Mouse (Mus musculus) olfactory bulb, adult 2 months (tissue): ENCODE data around the gene Tnrc6c. TPM values are rescaled to one million over a fixed set of nuclear protein-coding genes. Genes with fewer than 3 reads are reported as not detected.

Experiments used
- H3K27ac ChIP-seq: fragments of 200-500 bp; 2 replicates; pipeline ENCODE4 v1.5.1; 2012; ENCODE audit warnings: low read depth, low read length; ENCODE audit not compliant: insufficient read depth
- H3K4me1 ChIP-seq: fragments of 200-500 bp; 2 replicates; pipeline ENCODE4 v1.6.1; 2012; ENCODE audit warnings: low read length; ENCODE audit not compliant: control insufficient read depth, insufficient read depth
- H3K4me3 ChIP-seq: fragments of 200-500 bp; 2 replicates; pipeline ENCODE4 v1.5.1; 2012; ENCODE audit warnings: mild to moderate bottlenecking, low read depth, low read length, moderate library complexity; ENCODE audit not compliant: insufficient read depth
- CTCF ChIP-seq: fragments of 200-500 bp; IDR thresholded peaks from 2 replicates; pipeline ENCODE4 v1.5.1; 2012; ENCODE audit warnings: low read depth, mild to moderate bottlenecking, low read length, moderate library complexity; ENCODE audit not compliant: insufficient read depth
- POLR2A ChIP-seq: fragments of 200-500 bp; IDR thresholded peaks from 2 replicates; pipeline ENCODE4 v1.6.1; 2012; ENCODE audit warnings: mild to moderate bottlenecking, low read depth, low read length, moderate library complexity; ENCODE audit not compliant: insufficient read depth
- WGBS: fragments of 180-500 bp; shearing (Covaris S2); methylation state at CpG from one replicate; pipeline ENCODE4 v1.1.7; 2018; 5-methylcytosine and 5-hydroxymethylcytosine counted together
- polyA plus RNA-seq: library from polyadenylated mRNA; stranded (reverse); fragments of >200 nt; gene quantifications from 2 replicates; pipeline ENCODE4 v1.2.4, GENCODE M21; 2012; ENCODE audit warnings: low replicate concordance; ENCODE audit not compliant: missing spikeins, insufficient read depth, insufficient read length

Tnrc6c gene
- polyA plus RNA-seq, 1 experiment = not detected

DNA sequence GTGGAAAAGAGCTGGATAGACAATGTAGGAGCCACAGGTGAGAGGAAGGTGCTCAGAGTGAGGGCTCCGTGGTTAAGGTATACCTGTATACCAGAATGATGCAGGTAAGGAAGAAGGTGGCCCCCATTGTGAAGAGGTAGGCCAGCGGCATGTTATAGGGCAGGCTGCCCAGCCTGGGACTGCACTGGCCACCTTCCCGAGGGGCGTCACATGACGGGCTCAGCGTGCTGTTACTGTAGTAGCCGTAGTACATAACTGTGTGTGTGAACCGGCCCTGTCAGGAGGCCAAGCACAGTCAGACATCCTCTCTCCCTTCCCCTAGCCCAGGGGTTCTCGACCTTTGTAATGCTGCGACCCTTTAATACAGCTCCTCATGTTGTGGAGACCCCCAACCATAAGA, 120.8 kb downstream of the Tnrc6c start:
- Histone ChIP-seq H3K4me3 (no peak overlapping the region), H3K27ac (no peak overlapping the region), H3K4me1 (peaks cover 14% of the 10 kb centered on the region)
- 93% methylated on average over 10 of the region's 10 CpGs for WGBS
- TF ChIP-seq POLR2A (no peak), CTCF (no peak)

DNA sequence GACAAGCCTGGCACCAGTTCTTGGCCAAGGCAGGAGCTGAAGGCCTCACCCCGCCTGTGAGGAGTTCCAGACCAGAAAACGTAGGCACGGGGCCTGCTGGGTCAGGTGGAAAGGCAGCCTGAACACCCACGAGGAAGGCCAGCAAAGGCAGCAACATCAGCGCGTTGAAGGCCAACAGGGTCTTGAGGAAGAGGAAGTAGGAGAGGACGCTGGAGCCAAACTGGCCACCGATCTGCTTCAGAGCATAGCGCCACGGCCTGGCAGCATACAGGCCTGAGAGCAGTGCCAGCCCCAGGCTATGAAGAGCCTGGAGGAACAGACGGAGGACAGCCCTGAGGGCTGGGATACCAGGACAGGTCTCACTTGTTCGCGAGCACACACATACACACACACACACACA, 121.5 kb downstream of the Tnrc6c start:
- WGBS = 89% methylated on average over 13 of the region's 13 CpGs
- Histone ChIP-seq H3K27ac (no peak overlapping the region), H3K4me1 (peaks cover 20% of the 10 kb centered on the region), H3K4me3 (no peak overlapping the region)
- TF ChIP-seq CTCF (no peak), POLR2A (no peak)

DNA sequence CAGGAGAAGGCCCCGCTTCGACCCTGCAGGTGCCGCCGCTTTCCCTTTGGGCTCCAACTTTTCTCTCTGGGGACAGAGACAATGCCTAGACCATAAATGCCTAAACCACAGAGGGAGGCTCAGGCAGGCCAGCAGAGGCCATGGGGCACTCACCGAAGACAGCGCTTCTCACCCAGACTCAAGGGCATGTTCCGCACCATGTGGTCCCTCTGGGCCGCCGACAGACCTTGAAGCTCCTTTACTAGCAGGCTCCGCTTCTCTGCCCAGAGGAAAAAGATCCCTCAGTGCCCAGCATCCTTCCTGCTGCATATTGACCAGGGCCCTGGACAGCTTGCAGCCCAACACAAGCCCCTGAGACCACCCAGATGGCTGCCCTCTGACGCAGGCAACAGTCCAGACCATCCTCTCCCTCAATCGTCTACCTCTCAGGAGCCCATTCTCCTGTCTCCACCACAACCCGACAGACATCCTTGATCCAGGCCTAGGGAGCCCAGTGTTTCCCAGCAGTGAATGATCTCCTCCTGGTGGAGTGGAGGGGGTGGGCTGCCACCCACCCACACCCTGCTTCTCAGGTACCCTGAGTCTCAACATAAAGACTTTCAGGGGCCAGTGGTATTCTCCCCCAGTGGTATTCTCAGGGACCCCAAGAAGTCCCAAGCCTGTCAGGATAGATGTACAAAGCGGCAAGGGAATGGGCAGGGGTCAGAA, 122.2 kb downstream of the Tnrc6c start:
- Histone ChIP-seq H3K4me3 (no peak overlapping the region), H3K4me1 (peaks cover 27% of the 10 kb centered on the region), H3K27ac (no peak overlapping the region)
- 93% methylated on average over 14 of the region's 14 CpGs for WGBS
- no peak for TF ChIP-seq POLR2A
- TF ChIP-seq CTCF = no peak

DNA sequence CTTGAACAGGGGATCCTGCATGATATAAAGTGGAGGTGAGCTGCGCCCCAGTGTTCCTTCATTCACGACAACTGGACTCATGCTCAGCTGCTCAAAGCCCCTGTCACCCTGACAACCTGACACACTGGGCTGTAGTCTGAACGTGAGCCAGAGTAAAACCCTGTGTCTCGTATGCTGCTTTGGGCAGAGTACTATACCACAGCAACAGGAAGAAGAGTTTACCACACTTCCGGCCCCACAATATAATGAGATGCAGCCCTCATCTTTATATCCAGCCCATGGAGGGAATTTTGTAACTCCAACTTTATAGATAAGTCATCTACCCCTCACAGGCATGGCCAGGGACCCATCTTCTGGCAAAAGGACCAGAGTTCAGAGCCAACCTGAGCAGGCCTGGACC, 123.0 kb downstream of the Tnrc6c start:
- TF ChIP-seq POLR2A (no peak), CTCF (no peak)
- 91% methylated on average over 5 of the region's 5 CpGs for WGBS
- Histone ChIP-seq H3K4me3 (no peak overlapping the region), H3K4me1 (peaks cover 30% of the 10 kb centered on the region), H3K27ac (no peak overlapping the region)

DNA sequence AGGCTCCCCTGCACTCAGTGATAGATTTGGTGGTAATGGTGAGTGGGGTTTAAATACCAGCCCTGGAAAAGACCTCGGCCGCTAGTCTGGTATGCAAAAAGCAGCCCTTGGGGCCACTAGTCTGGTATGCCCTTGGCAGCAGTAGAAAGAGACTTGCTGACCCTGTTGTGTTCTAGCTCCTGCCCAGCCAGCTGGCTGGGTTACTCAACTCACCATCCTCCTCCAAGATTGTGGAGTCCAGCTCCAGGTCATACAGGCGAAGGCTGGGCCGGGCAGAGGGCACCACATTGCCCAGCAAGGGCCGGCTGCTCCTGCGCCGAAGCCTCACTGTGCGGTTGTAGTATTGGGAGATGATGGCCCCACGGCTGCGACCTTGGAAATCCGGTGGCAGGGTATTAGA, 123.9 kb downstream of the Tnrc6c start:
- Histone ChIP-seq H3K4me3 (no peak overlapping the region), H3K4me1 (peaks cover 33% of the 10 kb centered on the region), H3K27ac (no peak overlapping the region)
- TF ChIP-seq POLR2A (no peak), CTCF (no peak)
- 94% methylated on average over 11 of the region's 11 CpGs for WGBS

DNA sequence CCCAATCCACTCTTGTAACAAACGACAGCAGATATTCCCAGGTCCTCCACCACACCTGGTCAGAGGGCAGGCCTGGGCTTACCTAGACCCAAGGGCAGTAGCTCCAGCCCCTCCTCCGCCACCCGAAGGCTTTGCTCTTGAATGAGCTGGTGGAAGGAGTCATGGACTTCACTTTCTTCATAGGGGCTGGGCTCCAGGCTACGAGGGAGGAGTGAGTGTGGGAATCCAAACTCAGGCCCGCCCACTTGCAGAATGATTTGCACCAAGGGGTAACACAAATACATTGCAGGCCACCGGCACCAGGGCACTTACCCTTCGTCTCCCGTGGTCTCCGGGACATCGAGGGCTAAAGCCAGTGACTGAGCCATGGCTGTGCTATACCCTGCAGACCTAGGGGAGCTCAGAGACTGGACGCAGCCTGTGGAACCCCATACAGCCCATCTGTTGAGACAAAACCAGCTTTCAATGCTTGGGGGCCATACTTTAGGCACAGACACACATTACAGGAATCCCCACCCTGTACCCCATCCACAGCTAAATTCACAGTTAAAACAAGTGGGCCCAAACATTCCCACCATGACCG, 124.9 kb downstream of the Tnrc6c start:
- WGBS = 82% methylated on average over 12 of the region's 12 CpGs
- Histone ChIP-seq H3K27ac (no peak overlapping the region), H3K4me1 (peaks cover 34% of the 10 kb centered on the region), H3K4me3 (no peak overlapping the region)
- TF ChIP-seq CTCF (no peak), POLR2A (no peak)

DNA sequence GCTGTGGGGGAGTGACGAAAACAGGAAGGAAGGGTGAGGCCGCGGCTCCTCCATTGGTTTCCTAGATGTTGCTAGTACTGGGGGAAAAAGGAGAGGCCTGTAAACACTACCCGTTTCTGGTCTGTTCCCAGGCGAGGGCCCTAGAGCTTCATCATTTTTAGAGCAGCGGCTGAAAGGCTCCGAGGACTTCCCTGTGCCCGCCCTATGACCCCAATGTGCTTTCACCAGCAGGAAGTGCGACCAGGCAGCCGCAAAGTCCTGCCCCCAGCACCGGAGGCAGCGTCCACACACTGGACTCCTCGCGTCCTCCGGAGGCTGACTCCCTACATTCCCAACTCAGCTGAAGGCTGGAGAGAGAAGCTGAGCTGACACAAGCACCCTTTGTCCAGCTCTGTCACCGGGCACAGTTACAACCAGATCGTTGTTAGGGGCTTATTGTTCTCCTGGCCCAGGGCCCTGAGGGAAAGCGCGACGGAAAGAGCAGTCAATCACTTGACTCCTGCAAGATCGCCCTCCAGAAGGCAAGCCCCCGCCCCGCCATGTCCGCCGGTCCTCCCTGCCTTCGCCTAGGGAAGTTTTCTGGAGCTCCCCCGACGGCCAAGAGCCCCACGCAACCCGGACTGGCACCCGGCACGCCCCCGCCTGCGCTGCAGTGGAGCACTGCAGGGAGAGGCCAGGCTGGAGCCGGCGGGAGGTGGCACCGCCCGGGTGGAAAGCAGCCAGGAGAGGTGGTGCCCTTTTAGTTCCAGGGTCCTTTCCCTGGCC, 125.5 kb downstream of the Tnrc6c start:
- H3K4me3 ChIP-seq = peak overlapping the region; percentile 24
- TF ChIP-seq CTCF = no peak
- no peak for TF ChIP-seq POLR2A

DNA sequence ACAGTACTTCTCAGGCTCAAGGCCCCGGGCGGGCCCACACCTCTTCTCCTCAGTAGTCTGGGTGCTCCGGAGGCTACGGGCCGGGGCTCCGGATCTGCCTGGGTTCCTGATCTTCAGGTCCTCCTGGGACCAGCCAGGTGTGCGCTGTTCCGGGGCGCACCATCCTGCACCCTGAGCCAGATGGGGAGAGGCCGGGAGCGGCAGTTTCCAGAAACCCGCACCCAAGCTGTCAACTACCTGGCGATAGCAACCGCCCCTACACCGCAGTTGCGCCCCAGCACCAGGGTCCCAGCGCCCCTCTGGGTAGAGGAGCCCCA, 126.1 kb downstream of the Tnrc6c start:
- Histone ChIP-seq H3K4me1 (peaks cover 34% of the 10 kb centered on the region), H3K4me3 (peak overlapping the region; percentile 24), H3K27ac (no peak overlapping the region)
- WGBS = 6% methylated on average over 17 of the region's 17 CpGs
- TF ChIP-seq CTCF = no peak
- no peak for TF ChIP-seq POLR2A

More for the DNA sequence above, 125.5 kb downstream of the Tnrc6c start:
- 18% methylated on average over 38 of the region's 38 CpGs for whole genome bisulfite sequencing
- Histone ChIP-seq H3K4me1 (peaks cover 34% of the 10 kb centered on the region), H3K27ac (no peak overlapping the region)

DNA sequence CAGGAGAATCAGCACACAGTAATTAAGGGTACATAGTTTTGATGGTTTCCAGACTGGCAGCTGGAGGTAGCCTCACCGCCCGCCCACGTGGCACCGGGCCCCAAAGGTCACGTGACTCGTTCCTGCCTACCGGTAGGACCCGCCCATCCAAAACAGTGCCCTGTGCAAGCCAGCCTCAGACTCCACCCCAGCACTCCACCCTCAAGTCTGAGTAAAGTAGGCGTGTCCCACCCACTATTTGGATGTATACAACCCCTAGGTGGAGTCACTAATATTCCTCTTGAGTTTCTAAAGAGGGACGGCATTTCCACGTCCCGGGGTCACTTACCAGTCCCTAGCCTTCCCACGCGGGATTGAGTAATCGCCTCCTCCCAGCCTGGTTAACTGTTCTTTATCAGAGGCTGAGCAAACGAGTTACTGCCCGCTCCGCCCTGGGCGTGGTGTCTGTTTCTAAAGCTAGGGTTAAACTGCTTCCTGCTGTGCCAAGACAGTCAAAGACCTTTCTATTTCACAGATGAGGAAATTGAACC, 126.6 kb downstream of the Tnrc6c start:
- Histone ChIP-seq H3K27ac (no peak overlapping the region), H3K4me3 (peak overlapping the region; percentile 24), H3K4me1 (peaks cover 34% of the 10 kb centered on the region)
- TF ChIP-seq CTCF (no peak), POLR2A (no peak)
- 7% methylated on average over 19 of the region's 19 CpGs for WGBS
